Mouse (Mus musculus) CH12.LX (cell line): ENCODE results near the gene P2rx1. TPM values are rescaled to one million over a fixed set of nuclear protein-coding genes. Genes with fewer than 3 reads are reported as not detected.

Experiments used
- DNase-seq: peaks from one replicate; pipeline ENCODE4 v3.0.0-alpha.2; 2013; ENCODE audit errors: extremely low read depth
- H3K27ac ChIP-seq: 2 replicates; pipeline ENCODE4 v1.5.1; 2012; ENCODE audit warnings: low read depth, mild to moderate bottlenecking, control low read depth, moderate library complexity; ENCODE audit not compliant: insufficient read depth
- H3K27me3 ChIP-seq: replicated peaks from 2 replicates; pipeline ENCODE3; 2012; ENCODE audit warnings: inconsistent platforms
- H3K36me3 ChIP-seq, 2 experiments: replicated peaks in 1 of 2; 2 replicates each; pipeline versions ENCODE3 to v1.6.1; 2012; ENCODE audit warnings: inconsistent platforms in 1 of 2, low read length in 1 of 2, mild to moderate bottlenecking in 1 of 2, mixed read lengths in 1 of 2, moderate library complexity in 1 of 2; ENCODE audit not compliant: control insufficient read depth in 1 of 2, insufficient read depth in 1 of 2
- H3K4me1 ChIP-seq, 2 experiments: 2 replicates each; pipeline ENCODE4 v1.6.1; 2012; ENCODE audit warnings: inconsistent platforms in 1 of 2, moderate library complexity in 1 of 2; ENCODE audit not compliant: insufficient read depth in 2 of 2, control insufficient read depth in 1 of 2
- H3K4me2 ChIP-seq: 2 replicates; pipeline ENCODE4 v1.6.1; 2012; ENCODE audit warnings: low read depth, mild to moderate bottlenecking, control low read depth; ENCODE audit not compliant: poor library complexity, insufficient read depth, severe bottlenecking
- H3K4me3 ChIP-seq, 3 experiments: fragments of 150-350 bp in 1 of 3; sonication (generic) in 1 of 3; replicated peaks in 1 of 3; 2 replicates each; pipeline versions ENCODE3 to v1.5.1; 2011 to 2012; ENCODE audit warnings: low read depth in 2 of 3, low read length in 2 of 3, mild to moderate bottlenecking in 2 of 3, moderate library complexity in 2 of 3, control low read depth in 1 of 3, improper control_type of control experiment in 1 of 3, inconsistent platforms in 1 of 3, mixed read lengths in 1 of 3; ENCODE audit not compliant: poor library complexity in 1 of 3
- H3K79me2 ChIP-seq: replicated peaks from 2 replicates; pipeline ENCODE4 v1.6.1; 2012; ENCODE audit warnings: mild to moderate bottlenecking, moderate library complexity; ENCODE audit not compliant: control insufficient read depth, poor library complexity, insufficient read depth, severe bottlenecking; ENCODE audit errors: extremely low read depth
- H3K9ac ChIP-seq: 2 replicates; pipeline ENCODE4 v1.6.1; 2012; ENCODE audit warnings: low read depth, mild to moderate bottlenecking, control low read depth, moderate library complexity; ENCODE audit not compliant: insufficient read depth
- H3K9me3 ChIP-seq: replicated peaks from 2 replicates; pipeline ENCODE3; 2012; ENCODE audit warnings: low read length, inconsistent platforms, mixed read lengths
- BHLHE40 ChIP-seq: IDR thresholded peaks from 2 replicates; pipeline ENCODE4 v1.6.1; 2011; ENCODE audit warnings: mild to moderate bottlenecking, low read depth, low read length, improper control_type of control experiment
- CHD1 ChIP-seq: IDR thresholded peaks from 2 replicates; pipeline ENCODE4 v1.6.1; 2012; ENCODE audit warnings: low read depth, low read length, improper control_type of control experiment, inconsistent platforms
- CTCF ChIP-seq, 2 experiments: IDR thresholded peaks in 1 of 2; conservative IDR thresholded peaks in 1 of 2; 2 replicates each; pipeline ENCODE4 v1.5.1; 2011 to 2012; ENCODE audit warnings: low read depth in 2 of 2, low read length in 2 of 2, improper control_type of control experiment in 1 of 2, inconsistent platforms in 1 of 2, mild to moderate bottlenecking in 1 of 2, moderate library complexity in 1 of 2
- E2F4 ChIP-seq: IDR thresholded peaks from 2 replicates; pipeline ENCODE4 v1.6.1; 2011; ENCODE audit warnings: low read depth, low read length, improper control_type of control experiment; ENCODE audit not compliant: insufficient replicate concordance
- ELF1 ChIP-seq: IDR thresholded peaks from 2 replicates; pipeline ENCODE4 v1.6.1; 2014; ENCODE audit warnings: low read depth, mild to moderate bottlenecking, inconsistent platforms, low read length, improper control_type of control experiment
- EP300 ChIP-seq: IDR thresholded peaks from 2 replicates; pipeline ENCODE4 v1.6.1; 2011; ENCODE audit warnings: low read length, improper control_type of control experiment
- ETS1 ChIP-seq: conservative IDR thresholded peaks from 2 replicates; pipeline ENCODE4 v1.6.1; 2012; ENCODE audit warnings: low read depth, mild to moderate bottlenecking, inconsistent platforms, low read length, improper control_type of control experiment, moderate library complexity
- GABPA ChIP-seq: IDR thresholded peaks from 2 replicates; pipeline ENCODE4 v1.6.1; 2012; ENCODE audit warnings: low read depth, low read length, improper control_type of control experiment, inconsistent platforms; ENCODE audit not compliant: insufficient replicate concordance
- HCFC1 ChIP-seq: IDR thresholded peaks from 2 replicates; pipeline ENCODE4 v1.6.1; 2012; ENCODE audit warnings: low read depth, mild to moderate bottlenecking, inconsistent platforms, low read length, improper control_type of control experiment
- IRF4 ChIP-seq: IDR thresholded peaks from 2 replicates; pipeline ENCODE4 v1.6.1; 2014; ENCODE audit warnings: low read depth, mild to moderate bottlenecking, inconsistent platforms, low read length, improper control_type of control experiment
- JUND ChIP-seq: conservative IDR thresholded peaks from 2 replicates; pipeline ENCODE4 v1.6.1; 2011; ENCODE audit warnings: low read depth, low read length, improper control_type of control experiment
- KAT2A ChIP-seq: IDR thresholded peaks from 2 replicates; pipeline ENCODE4 v1.6.1; 2012; ENCODE audit warnings: low read length, improper control_type of control experiment, inconsistent platforms; ENCODE audit not compliant: insufficient replicate concordance
- MAFK ChIP-seq: IDR thresholded peaks from 2 replicates; pipeline ENCODE4 v1.6.1; 2011; ENCODE audit warnings: low read length, improper control_type of control experiment; ENCODE audit not compliant: insufficient replicate concordance
- MAX ChIP-seq: IDR thresholded peaks from 2 replicates; pipeline ENCODE4 v1.6.1; 2011; ENCODE audit warnings: low read length, improper control_type of control experiment
- MXI1 ChIP-seq: IDR thresholded peaks from 2 replicates; pipeline ENCODE4 v1.6.1; 2011; ENCODE audit warnings: mild to moderate bottlenecking, low read depth, low read length, improper control_type of control experiment
- NELFE ChIP-seq: IDR thresholded peaks from 2 replicates; pipeline ENCODE4 v1.6.1; 2011; ENCODE audit warnings: low read depth, low read length, improper control_type of control experiment
- NRF1 ChIP-seq: IDR thresholded peaks from 2 replicates; pipeline ENCODE4 v1.6.1; 2014; ENCODE audit warnings: low read depth, mild to moderate bottlenecking, inconsistent platforms, low read length, improper control_type of control experiment, moderate library complexity
- PAX5 ChIP-seq: IDR thresholded peaks from 2 replicates; pipeline ENCODE4 v1.6.1; 2012; ENCODE audit warnings: low read length, inconsistent platforms, mixed read lengths
- POLR2A ChIP-seq: IDR thresholded peaks from 2 replicates; pipeline ENCODE4 v1.6.1; 2011; ENCODE audit warnings: low read depth, mild to moderate bottlenecking, improper control_type of control experiment, low read length
- RAD21 ChIP-seq: IDR thresholded peaks from 2 replicates; pipeline ENCODE4 v1.6.1; 2011; ENCODE audit warnings: low read depth, mild to moderate bottlenecking, low read length, improper control_type of control experiment, moderate library complexity
- RCOR1 ChIP-seq: conservative IDR thresholded peaks from 2 replicates; pipeline ENCODE4 v1.6.1; 2012; ENCODE audit warnings: low read depth, mild to moderate bottlenecking, inconsistent platforms, low read length, improper control_type of control experiment
- SIN3A ChIP-seq: IDR thresholded peaks from 2 replicates; pipeline ENCODE4 v1.6.1; 2012; ENCODE audit warnings: low read length, improper control_type of control experiment, inconsistent platforms
- SMC3 ChIP-seq: IDR thresholded peaks from 2 replicates; pipeline ENCODE4 v1.6.1; 2011; ENCODE audit warnings: low read depth, low read length, improper control_type of control experiment
- TBP ChIP-seq: conservative IDR thresholded peaks from 2 replicates; pipeline ENCODE4 v1.6.1; 2011; ENCODE audit warnings: low read depth, low read length, improper control_type of control experiment
- TCF12 ChIP-seq: IDR thresholded peaks from 2 replicates; pipeline ENCODE4 v1.6.1; 2014; ENCODE audit warnings: low read depth, mild to moderate bottlenecking, inconsistent platforms, low read length, improper control_type of control experiment
- UBTF ChIP-seq: IDR thresholded peaks from 2 replicates; pipeline ENCODE4 v1.6.1; 2012; ENCODE audit warnings: low read depth, mild to moderate bottlenecking, inconsistent platforms, low read length, improper control_type of control experiment, moderate library complexity
- USF1 ChIP-seq: IDR thresholded peaks from 2 replicates; pipeline ENCODE4 v1.6.1; 2014; ENCODE audit warnings: low read depth, mild to moderate bottlenecking, inconsistent platforms, low read length, improper control_type of control experiment
- ZC3H11A ChIP-seq: IDR thresholded peaks from 2 replicates; pipeline ENCODE4 v1.6.1; 2012; ENCODE audit warnings: low read depth, mild to moderate bottlenecking, inconsistent platforms, low read length, improper control_type of control experiment
- ZKSCAN1 ChIP-seq: IDR thresholded peaks from 2 replicates; pipeline ENCODE4 v1.6.1; 2012; ENCODE audit warnings: low read depth, inconsistent platforms, low read length, improper control_type of control experiment, borderline replicate concordance
- ZMIZ1 ChIP-seq: IDR thresholded peaks from 2 replicates; pipeline ENCODE4 v1.6.1; 2012; ENCODE audit warnings: low read depth, mild to moderate bottlenecking, inconsistent platforms, low read length, improper control_type of control experiment
- ZNF384 ChIP-seq: IDR thresholded peaks from 2 replicates; pipeline ENCODE4 v1.6.1; 2012; ENCODE audit warnings: low read depth, low read length, improper control_type of control experiment, inconsistent platforms
- dilution Hi-C: fragments of 300-500 bp; cut with MboI; formaldehyde crosslinking; loops from 2 replicates; pipeline ENCODE4 v1.14.3; 2020; ENCODE audit warnings: low sequenced_read_pairs; ENCODE audit not compliant: extremely low pct_unique_long_range_greater_than_20kb, extremely low pct_ligation_motif_present
- in situ Hi-C: fragments of 300-500 bp; cut with MboI; formaldehyde crosslinking; loops from 3 replicates; pipeline ENCODE4 v1.14.3; 2019; ENCODE audit warnings: low sequenced_read_pairs, low pct_ligation_motif_present, low pct_unique_long_range_greater_than_20kb, mixed read lengths
- polyA plus RNA-seq: library from polyadenylated mRNA; unstranded; fragments of >175 nt; gene quantifications from 2 replicates; pipeline ENCODE4 v1.2.1, GENCODE M21; 2012; ENCODE audit warnings: low read depth; ENCODE audit not compliant: insufficient read length
- total RNA-seq, 2 experiments: library from RNA; depleted of rRNA; stranded (reverse); fragments of 300-350 nt in 1 of 2; fragments of >200 nt in 1 of 2; gene quantifications; 2 replicates each; pipeline ENCODE4 v1.2.3; 2012 to 2014

Gene P2rx1
- total and polyA plus RNA-seq, 3 experiments = 15.9 to 23.3 (median 21.5) TPM

- TF ChIP-seq CHD1 (no peak), ETS1 (0 out of 2 replicates have a peak, but pooled peaks have one; percentile 21), SIN3A (0 out of 2 replicates have a peak, but pooled peaks have one; percentile 68), E2F4 (no peak), ELF1 (no peak), RCOR1 (no peak), MAX (peak; percentile 54; the same call in 1 of the 2 replicates), RAD21 (peak; percentile 100), TCF12 (no peak)
- TF ChIP-seq, all 38 proteins: peak for 15
These were observed 2.1 kb downstream of the P2rx1 start (continued) for GRCm38 (mm10) chr11:73001029-73001428.

- Histone ChIP-seq H3K79me2 (no peaks in the 10 kb centered on the region), H3K9ac (no peak overlapping the region), H3K4me3 (no peak overlapping the region), H3K9me3 (peaks cover 3% of the 10 kb centered on the region), H3K27me3 (no peaks in the 10 kb centered on the region), H3K27ac (no peak overlapping the region), H3K4me1 (peaks cover 10 to 66% of the 10 kb centered on the region in 2 experiments; a peak in 3 of 4 replicates), H3K4me2 (peak overlapping the region; percentile 2; the same call in 1 of the 2 replicates), H3K36me3 (peaks cover 20 to 70% of the 10 kb centered on the region in 2 experiments)
- DNase-seq = peak; percentile 90
- dilution Hi-C loops = no loop called here
- 0 out of 2 replicates have a peak, but pooled peaks have one; percentile 39 for TF ChIP-seq IRF4
- no peak; the same call in none of the 2 replicates for TF ChIP-seq RAD21
- no peak for TF ChIP-seq ZMIZ1
- peak; percentile 90 for TF ChIP-seq ZC3H11A
- TF ChIP-seq TBP = no peak
- no peak for TF ChIP-seq PAX5
- TF ChIP-seq CTCF (conservative IDR thresholded peaks at IDR 0.05 in 1 of 2, IDR thresholded peaks at IDR 0.05 in 1 of 2; ENCODE audit: low read depth in 2 of 2, low read length in 2 of 2) = peak; percentile 72 to 98
- TF ChIP-seq HCFC1 = 0 out of 2 replicates have a peak, but pooled peaks have one; percentile 2
- TF ChIP-seq UBTF = no peak
- TF ChIP-seq SMC3 = peak; percentile 97
- no peak for TF ChIP-seq EP300
- no peak for TF ChIP-seq USF1
- TF ChIP-seq MXI1 = no peak
- TF ChIP-seq MAX = no peak
- no peak for TF ChIP-seq NRF1
- no peak for TF ChIP-seq GABPA
- no peak for TF ChIP-seq SIN3A
- no peak for TF ChIP-seq TCF12
- no peak for TF ChIP-seq ETS1
- TF ChIP-seq CHD1 = no peak
- no peak for TF ChIP-seq BHLHE40
- TF ChIP-seq NELFE = peak; percentile 60; the same call in 1 of the 2 replicates
- no peak for TF ChIP-seq KAT2A
- TF ChIP-seq ZKSCAN1 = no peak
- no peak; the same call in 1 of the 2 replicates for TF ChIP-seq JUND
- no peak for TF ChIP-seq MAFK
- no peak for TF ChIP-seq ZNF384
- no peak for TF ChIP-seq POLR2A
- in situ Hi-C loops = loop anchor here (10.0 to 25.0 kb wide), 2 partner anchors 432 to 569 kb away; partner anchors contain the start of genes Ggt6 and Mybbp1a
These were observed 7.5 kb downstream of the P2rx1 start for GRCm38 (mm10) chr11:73006377-73006776.
